Mouse (Mus musculus) G1E (cell line): ENCODE measurements around the gene Twistnb.

ENCODE experiments used
- CTCF ChIP-seq: IDR thresholded peaks from 2 replicates; pipeline ENCODE4 v1.5.1; 2012; ENCODE audit warnings: low read depth, low read length, inconsistent platforms, mixed read lengths
- GATA1 ChIP-seq: IDR thresholded peaks from 2 replicates; pipeline ENCODE4 v1.6.1; 2012; ENCODE audit warnings: borderline replicate concordance, low read length, inconsistent platforms, mixed read lengths
- GATA2 ChIP-seq: IDR thresholded peaks from 2 replicates; pipeline ENCODE4 v1.6.1; 2012; ENCODE audit warnings: low read depth, low read length, inconsistent platforms, borderline replicate concordance
- POLR2AphosphoS5 ChIP-seq: IDR thresholded peaks from 2 replicates; pipeline ENCODE4 v1.6.1; 2012; ENCODE audit warnings: low read depth, low read length, inconsistent platforms; ENCODE audit not compliant: insufficient replicate concordance
- TAL1 ChIP-seq: conservative IDR thresholded peaks from 2 replicates; pipeline ENCODE4 v1.6.1; 2012; ENCODE audit warnings: low read depth, low read length, inconsistent platforms, mixed read lengths

DNA sequence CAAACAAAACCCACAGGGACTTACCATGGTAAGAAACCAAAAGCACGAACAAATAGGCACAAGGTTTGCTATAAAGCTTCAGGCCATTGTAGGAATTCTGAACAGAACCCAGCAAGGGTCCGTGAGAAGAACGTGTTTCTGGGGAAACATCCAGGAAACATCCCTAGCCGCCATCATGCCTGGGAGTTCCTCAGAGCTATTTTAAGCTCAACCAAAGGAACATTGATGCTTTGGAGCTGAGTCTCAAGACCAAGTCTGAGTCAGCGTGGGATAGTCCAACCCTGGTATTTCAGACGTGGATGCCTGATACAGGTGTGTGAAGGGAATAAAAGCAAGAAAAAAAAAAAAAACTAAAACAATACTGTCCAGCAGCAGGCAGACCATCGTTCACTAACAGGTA, 26.0 kb downstream of the Twistnb start:
- TF ChIP-seq CTCF (no peak), GATA1 (no peak), TAL1 (no peak), POLR2AphosphoS5 (no peak), GATA2 (no peak)
